Mouse (Mus musculus): ENCODE results near the gene Mgat4b. TPM values are rescaled to one million over a fixed set of nuclear protein-coding genes. Genes with fewer than 3 reads are reported as not detected.

Gene Mgat4b
- polyA plus RNA-seq, 1 experiment, result 20.8 TPM

GRCm38 (mm10) chr11:50231411-50231810 is 20.7 kb downstream of the Mgat4b start:
- TF ChIP-seq POLR2A (IDR thresholded peaks at IDR 0.05; ENCODE audit: control insufficient read depth, low read depth, low read length), result no peak
- TF ChIP-seq CTCF (IDR thresholded peaks at IDR 0.05; ENCODE audit: control insufficient read depth, insufficient read depth, insufficient replicate concordance, low read depth, low read length), result peak; percentile 9; the same call in 1 of the 2 replicates
- Histone ChIP-seq H3K27me3 (ENCODE audit: control insufficient read depth, insufficient read depth, low read length) (no peaks in the 10 kb centered on the region), H3K27ac (ENCODE audit: control insufficient read depth, insufficient read depth, low read depth, low read length) (no peak overlapping the region), H3K4me1 (ENCODE audit: control insufficient read depth, insufficient read depth, low read length) (peaks cover 25% of the 10 kb centered on the region), H3K4me3 (ENCODE audit: control insufficient read depth, low read depth, low read length) (no peak overlapping the region), H3K36me3 (ENCODE audit: control insufficient read depth, insufficient read depth, low read length) (no peaks in the 10 kb centered on the region)

- H3K27me3 ChIP-seq (ENCODE audit: control insufficient read depth, insufficient read depth, low read length), result no peaks in the 10 kb centered on the region; the same call in 1 of the 2 replicates
- H3K4me1 ChIP-seq (ENCODE audit: control insufficient read depth, insufficient read depth, low read length), result peaks cover 33% of the 10 kb centered on the region
- no peak overlapping the region for H3K27ac ChIP-seq (ENCODE audit: control insufficient read depth, insufficient read depth, low read depth, low read length)
- H3K4me3 ChIP-seq (ENCODE audit: control insufficient read depth, low read depth, low read length), result no peak overlapping the region
- TF ChIP-seq POLR2A (IDR thresholded peaks at IDR 0.05; ENCODE audit: control insufficient read depth, low read depth, low read length) (no peak), CTCF (IDR thresholded peaks at IDR 0.05; ENCODE audit: control insufficient read depth, insufficient read depth, insufficient replicate concordance, low read depth, low read length) (no peak)
- no peaks in the 10 kb centered on the region for H3K36me3 ChIP-seq (ENCODE audit: control insufficient read depth, insufficient read depth, low read length)
Measured at GRCm38 (mm10) chr11:50233022-50233421, 22.3 kb downstream of the Mgat4b start.

GRCm38 (mm10) chr11:50233993-50234392 is 23.3 kb downstream of the Mgat4b start:
- Histone ChIP-seq H3K27me3 (ENCODE audit: control insufficient read depth, insufficient read depth, low read length) (no peaks in the 10 kb centered on the region; the same call in 1 of the 2 replicates), H3K4me1 (ENCODE audit: control insufficient read depth, insufficient read depth, low read length) (peaks cover 33% of the 10 kb centered on the region), H3K36me3 (ENCODE audit: control insufficient read depth, insufficient read depth, low read length) (no peaks in the 10 kb centered on the region), H3K27ac (ENCODE audit: control insufficient read depth, insufficient read depth, low read depth, low read length) (no peak overlapping the region), H3K4me3 (ENCODE audit: control insufficient read depth, low read depth, low read length) (peak overlapping the region; percentile 72)
- peak; percentile 50; the same call in 1 of the 2 replicates for TF ChIP-seq CTCF (IDR thresholded peaks at IDR 0.05; ENCODE audit: control insufficient read depth, insufficient read depth, insufficient replicate concordance, low read depth, low read length)
- no peak for TF ChIP-seq POLR2A (IDR thresholded peaks at IDR 0.05; ENCODE audit: control insufficient read depth, low read depth, low read length)

DNA sequence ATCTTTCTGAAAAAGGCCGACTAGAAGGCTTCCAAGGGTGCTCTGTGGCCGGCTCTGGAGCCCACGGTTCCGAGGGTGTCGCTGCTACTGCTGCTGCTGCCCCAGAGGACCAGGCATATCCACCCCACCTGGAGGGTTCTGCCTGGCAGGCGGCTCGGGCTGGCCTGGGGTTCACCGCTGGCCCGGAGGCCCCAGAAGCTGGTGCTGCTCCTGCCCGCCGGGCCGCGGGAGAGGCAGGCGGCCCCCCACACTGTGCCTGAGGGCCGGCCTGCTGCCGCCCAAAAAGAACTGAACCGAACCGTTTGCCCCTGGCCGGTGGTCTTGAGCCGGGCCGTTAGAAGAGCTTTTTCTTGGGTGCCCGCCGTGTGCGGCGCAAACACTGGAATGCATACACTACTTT is 23.9 kb downstream of the Mgat4b start:
- H3K4me1 ChIP-seq (ENCODE audit: control insufficient read depth, insufficient read depth, low read length), result peaks cover 33% of the 10 kb centered on the region
- no peak overlapping the region; the same call in 1 of the 2 replicates for H3K4me3 ChIP-seq (ENCODE audit: control insufficient read depth, low read depth, low read length)
- no peak for TF ChIP-seq CTCF (IDR thresholded peaks at IDR 0.05; ENCODE audit: control insufficient read depth, insufficient read depth, insufficient replicate concordance, low read depth, low read length)
- TF ChIP-seq POLR2A (IDR thresholded peaks at IDR 0.05; ENCODE audit: control insufficient read depth, low read depth, low read length), result no peak
- no peak overlapping the region for H3K27ac ChIP-seq (ENCODE audit: control insufficient read depth, insufficient read depth, low read depth, low read length)
- H3K27me3 ChIP-seq (ENCODE audit: control insufficient read depth, insufficient read depth, low read length), result no peaks in the 10 kb centered on the region; the same call in 1 of the 2 replicates
- no peaks in the 10 kb centered on the region for H3K36me3 ChIP-seq (ENCODE audit: control insufficient read depth, insufficient read depth, low read length)

DNA sequence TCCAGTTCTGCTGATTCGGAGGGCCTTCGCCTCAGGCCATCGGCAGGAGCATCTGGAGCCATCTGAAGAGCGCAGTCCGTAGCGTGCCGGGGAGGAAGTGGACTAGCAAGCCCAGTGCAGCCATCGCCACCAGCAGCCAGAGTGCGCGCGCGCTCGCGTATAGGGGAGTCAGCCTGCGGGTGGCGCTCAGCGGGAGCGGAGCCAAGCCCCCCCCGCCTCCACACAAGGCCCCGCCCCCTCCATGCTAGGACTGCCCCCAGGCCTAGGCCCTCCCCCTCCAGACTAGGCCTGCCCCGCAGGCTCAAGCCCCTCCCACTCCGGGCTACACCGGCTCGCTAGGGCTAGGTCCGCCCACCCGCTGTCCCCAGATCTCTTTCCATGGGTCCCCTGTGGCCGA is 25.8 kb downstream of the Mgat4b start:
- no peak for TF ChIP-seq POLR2A (IDR thresholded peaks at IDR 0.05; ENCODE audit: control insufficient read depth, low read depth, low read length)
- no peak; the same call in 1 of the 2 replicates for TF ChIP-seq CTCF (IDR thresholded peaks at IDR 0.05; ENCODE audit: control insufficient read depth, insufficient read depth, insufficient replicate concordance, low read depth, low read length)
- Histone ChIP-seq H3K36me3 (ENCODE audit: control insufficient read depth, insufficient read depth, low read length) (no peaks in the 10 kb centered on the region), H3K27ac (ENCODE audit: control insufficient read depth, insufficient read depth, low read depth, low read length) (no peak overlapping the region), H3K4me1 (ENCODE audit: control insufficient read depth, insufficient read depth, low read length) (peaks cover 23% of the 10 kb centered on the region), H3K4me3 (ENCODE audit: control insufficient read depth, low read depth, low read length) (peak overlapping the region; percentile 87), H3K27me3 (ENCODE audit: control insufficient read depth, insufficient read depth, low read length) (no peaks in the 10 kb centered on the region; the same call in 1 of the 2 replicates)

DNA sequence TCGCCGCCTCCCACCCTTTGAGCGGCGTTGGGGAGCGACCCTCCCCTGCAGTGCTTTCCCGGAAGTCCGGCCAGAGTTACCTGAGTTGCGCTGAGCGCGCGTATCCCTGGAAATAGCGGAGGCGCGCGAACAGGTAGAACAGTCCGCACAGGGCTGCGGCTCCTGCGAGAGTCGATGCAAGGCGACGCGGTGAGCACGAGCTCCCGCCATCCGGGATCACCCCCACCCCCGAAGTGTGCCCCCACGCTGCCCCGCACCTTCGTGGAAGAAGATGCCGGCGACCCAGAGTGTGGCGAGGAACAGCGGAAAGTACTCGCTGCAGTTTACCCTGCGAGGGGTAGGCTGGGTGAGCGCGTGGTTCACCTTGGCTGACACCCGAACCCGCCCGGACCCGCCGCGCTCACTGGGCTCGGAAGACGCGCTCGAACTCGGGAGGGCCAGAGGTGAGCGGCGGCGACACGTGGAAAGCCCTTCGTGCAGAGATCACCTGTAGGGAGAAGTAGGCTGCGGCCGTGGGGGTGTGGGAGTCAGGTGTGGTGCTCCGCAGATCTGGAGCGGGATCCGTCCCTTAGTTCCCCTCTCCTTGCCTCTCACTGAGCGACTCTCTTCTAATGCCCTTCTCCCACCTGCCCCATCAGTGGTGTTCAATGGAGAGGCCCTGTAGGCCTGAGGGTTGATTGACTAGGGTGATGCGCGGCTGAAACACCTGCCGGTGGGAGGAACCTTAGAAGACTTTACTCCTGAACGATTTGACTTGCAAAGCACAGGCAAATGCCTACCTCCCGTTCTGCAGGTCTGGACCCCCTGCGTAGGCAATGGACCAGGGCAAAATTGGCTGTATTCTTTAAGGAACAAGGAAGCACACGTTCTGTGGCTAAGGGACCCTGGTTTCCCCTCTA is 26.5 kb downstream of the Mgat4b start:
- Histone ChIP-seq H3K4me1 (ENCODE audit: control insufficient read depth, insufficient read depth, low read length) (peaks cover 20% of the 10 kb centered on the region), H3K4me3 (ENCODE audit: control insufficient read depth, low read depth, low read length) (peak overlapping the region; percentile 87), H3K27ac (ENCODE audit: control insufficient read depth, insufficient read depth, low read depth, low read length) (no peak overlapping the region), H3K36me3 (ENCODE audit: control insufficient read depth, insufficient read depth, low read length) (no peaks in the 10 kb centered on the region), H3K27me3 (ENCODE audit: control insufficient read depth, insufficient read depth, low read length) (no peaks in the 10 kb centered on the region; the same call in 1 of the 2 replicates)
- TF ChIP-seq CTCF (IDR thresholded peaks at IDR 0.05; ENCODE audit: control insufficient read depth, insufficient read depth, insufficient replicate concordance, low read depth, low read length) (no peak), POLR2A (IDR thresholded peaks at IDR 0.05; ENCODE audit: control insufficient read depth, low read depth, low read length) (no peak)

DNA sequence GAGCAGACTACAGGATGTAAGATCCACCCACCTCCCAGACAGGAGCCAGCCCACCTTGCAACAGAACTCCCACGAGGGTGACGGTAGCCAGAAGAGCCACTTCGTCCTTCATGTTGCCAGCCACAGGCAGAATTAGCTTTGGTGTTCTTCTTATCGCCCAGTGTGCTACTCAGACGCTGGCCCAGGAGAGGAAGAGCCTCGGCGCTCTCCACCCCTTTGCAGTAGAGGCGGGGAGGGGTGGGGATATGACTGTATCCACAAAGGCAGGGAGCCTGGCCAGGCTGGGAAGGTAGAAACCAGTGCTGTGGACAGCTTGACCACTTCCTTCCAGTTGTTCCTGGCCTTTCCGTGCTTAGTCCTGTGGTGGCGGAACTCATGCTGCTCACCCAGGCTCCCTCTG is 27.6 kb downstream of the Mgat4b start, which contains the start of gene Ltc4s:
Ltc4s (minus strand) TSS at position 293 of the 400 bp plus-strand sequence.
- H3K4me1 ChIP-seq (ENCODE audit: control insufficient read depth, insufficient read depth, low read length), result peaks cover 16% of the 10 kb centered on the region
- H3K27me3 ChIP-seq (ENCODE audit: control insufficient read depth, insufficient read depth, low read length), result no peaks in the 10 kb centered on the region; the same call in 1 of the 2 replicates
- TF ChIP-seq POLR2A (IDR thresholded peaks at IDR 0.05; ENCODE audit: control insufficient read depth, low read depth, low read length), result no peak
- no peak for TF ChIP-seq CTCF (IDR thresholded peaks at IDR 0.05; ENCODE audit: control insufficient read depth, insufficient read depth, insufficient replicate concordance, low read depth, low read length)
- H3K36me3 ChIP-seq (ENCODE audit: control insufficient read depth, insufficient read depth, low read length), result no peaks in the 10 kb centered on the region
- H3K4me3 ChIP-seq (ENCODE audit: control insufficient read depth, low read depth, low read length), result peak within 1 kb of the TSS; percentile 87
- no peak within 1 kb of the TSS for H3K27ac ChIP-seq (ENCODE audit: control insufficient read depth, insufficient read depth, low read depth, low read length)

Measured in testis, adult 2 months (tissue).